Mouse (Mus musculus) thymus, adult 18-20 months (tissue): Measurements from ENCODE around the gene Tal1.

Experiments
- DNase-seq, 2 experiments: peaks; one replicate each; pipeline ENCODE4 v3.0.0; 2022; ENCODE audit warnings: mixed read lengths in 2 of 2

Tal1 gene

GRCm38 (mm10) chr4:115056371-115056920 lies at the start of gene Tal1:
TSS of gene Tal1 (plus strand) at chr4:115056426.
- no peak for DNase-seq

- DNase-seq = no peak
These were observed 42.0 kb upstream of the Tal1 start for GRCm38 (mm10) chr4:115014276-115014675.

GRCm38 (mm10) chr4:115019997-115020396 lies 36.2 kb upstream of the Tal1 start:
- no peak for DNase-seq

- DNase-seq = no peak
These were observed 21.2 kb upstream of the Tal1 start for GRCm38 (mm10) chr4:115035043-115035442.

- no peak for DNase-seq
These were observed 18.0 kb upstream of the Tal1 start for GRCm38 (mm10) chr4:115038242-115038641.

- DNase-seq = no peak
These were observed 10.6 kb upstream of the Tal1 start for GRCm38 (mm10) chr4:115045621-115046020.

GRCm38 (mm10) chr4:115047750-115048149 lies 8.5 kb upstream of the Tal1 start:
- peak in 1 of 2 experiments; percentile 29 for DNase-seq

- no peak for DNase-seq
These were observed 8.0 kb upstream of the Tal1 start for GRCm38 (mm10) chr4:115048190-115048589.

GRCm38 (mm10) chr4:115051245-115051644 lies 5.0 kb upstream of the Tal1 start:
- DNase-seq = no peak

- no peak for DNase-seq
These were observed 3.8 kb upstream of the Tal1 start for GRCm38 (mm10) chr4:115052343-115053005.

GRCm38 (mm10) chr4:115055044-115055443 lies 1.2 kb upstream of the Tal1 start:
- DNase-seq = no peak

GRCm38 (mm10) chr4:115055691-115056090 lies 535 bp upstream of the Tal1 start:
- no peak for DNase-seq

- DNase-seq = no peak
These were observed 871 bp downstream of the Tal1 start for GRCm38 (mm10) chr4:115056921-115057673.

GRCm38 (mm10) chr4:115057674-115058316 lies 1.6 kb downstream of the Tal1 start:
- DNase-seq = no peak

GRCm38 (mm10) chr4:115058317-115058761 lies 2.1 kb downstream of the Tal1 start:
- no peak for DNase-seq

- no peak for DNase-seq
These were observed 2.8 kb downstream of the Tal1 start for GRCm38 (mm10) chr4:115058871-115059590.

GRCm38 (mm10) chr4:115059871-115060270 lies 3.6 kb downstream of the Tal1 start:
- DNase-seq = no peak

GRCm38 (mm10) chr4:115060753-115061152 lies 4.5 kb downstream of the Tal1 start:
- no peak for DNase-seq

- DNase-seq = no peak
These were observed 6.3 kb downstream of the Tal1 start for GRCm38 (mm10) chr4:115062540-115062874.

GRCm38 (mm10) chr4:115062875-115063517 lies 6.8 kb downstream of the Tal1 start:
- no peak for DNase-seq

GRCm38 (mm10) chr4:115063518-115064239 lies 7.5 kb downstream of the Tal1 start:
- DNase-seq = no peak

- no peak for DNase-seq
These were observed 15.4 kb downstream of the Tal1 start for GRCm38 (mm10) chr4:115071668-115072067.
